Mouse (Mus musculus): ENCODE results near the gene Gpam. TPM values are rescaled to one million over a fixed set of nuclear protein-coding genes. Genes with fewer than 3 reads are reported as not detected.

Gene Gpam
- polyA plus RNA-seq, 1 experiment, result 7.5 TPM

GRCm38 (mm10) chr19:55114825-55115395 lies 12.1 kb downstream of the Gpam start:
- 89% methylated on average over 5 of the region's 5 CpGs for WGBS
- DNase-seq (ENCODE audit: low read depth, low spot score), result no peak

GRCm38 (mm10) chr19:55107896-55108295 lies 19.1 kb downstream of the Gpam start:
- WGBS, result 41% methylated on average over 3 of the region's 3 CpGs
- no peak for DNase-seq (ENCODE audit: low read depth, low spot score)

- WGBS, result 85% methylated on average over 3 of the region's 3 CpGs
- no peak for DNase-seq (ENCODE audit: low read depth, low spot score)
Observed at GRCm38 (mm10) chr19:55105969-55106368, 21.1 kb downstream of the Gpam start.

GRCm38 (mm10) chr19:55103081-55103830 lies 23.8 kb downstream of the Gpam start:
- no peak for DNase-seq (ENCODE audit: low read depth, low spot score)
- 37% methylated on average over 11 of the region's 11 CpGs for WGBS

- no peak for DNase-seq (ENCODE audit: low read depth, low spot score)
- WGBS, result 71% methylated on average over 4 of the region's 4 CpGs
Observed at GRCm38 (mm10) chr19:55101659-55102058, 25.4 kb downstream of the Gpam start.

- no peak for DNase-seq (ENCODE audit: low read depth, low spot score)
- WGBS, result 28% methylated on average over 2 of the region's 2 CpGs
Observed at GRCm38 (mm10) chr19:55100227-55101140, 26.6 kb downstream of the Gpam start.

- 1% methylated on average over 69 of the region's 69 CpGs for WGBS
- DNase-seq (ENCODE audit: low read depth, low spot score), result no peak
Observed at GRCm38 (mm10) chr19:55099184-55100160, 27.6 kb downstream of the Gpam start.

- DNase-seq (ENCODE audit: low read depth, low spot score), result no peak
- WGBS, result under 1% methylated on average over 30 of the region's 30 CpGs
Observed at GRCm38 (mm10) chr19:55098409-55099183, 28.4 kb downstream of the Gpam start.

GRCm38 (mm10) chr19:55097396-55097967 lies 29.6 kb downstream of the Gpam start:
- 21% methylated on average over 9 of the region's 9 CpGs for WGBS
- DNase-seq (ENCODE audit: low read depth, low spot score), result no peak

- no peak for DNase-seq (ENCODE audit: low read depth, low spot score)
- WGBS, result 40% methylated on average over 4 of the region's 4 CpGs
Observed at GRCm38 (mm10) chr19:55096666-55097065, 30.4 kb downstream of the Gpam start.

GRCm38 (mm10) chr19:55095547-55095946 lies 31.5 kb downstream of the Gpam start:
- 52% methylated on average over 7 of the region's 7 CpGs for WGBS
- DNase-seq (ENCODE audit: low read depth, low spot score), result no peak

GRCm38 (mm10) chr19:55091602-55092413 lies 35.2 kb downstream of the Gpam start:
- DNase-seq (ENCODE audit: low read depth, low spot score), result peak; percentile 36
- 54% methylated on average over 17 of the region's 17 CpGs for WGBS

- DNase-seq (ENCODE audit: low read depth, low spot score), result no peak
- WGBS, result 89% methylated on average over 12 of the region's 12 CpGs
Observed at GRCm38 (mm10) chr19:55090885-55091284, 36.2 kb downstream of the Gpam start.

GRCm38 (mm10) chr19:55090142-55090541 lies 36.9 kb downstream of the Gpam start:
- no peak for DNase-seq (ENCODE audit: low read depth, low spot score)
- 88% methylated on average over 7 of the region's 7 CpGs for WGBS

GRCm38 (mm10) chr19:55087776-55088175 lies 39.3 kb downstream of the Gpam start:
- DNase-seq (ENCODE audit: low read depth, low spot score), result no peak
- WGBS, result 49% methylated on average over 8 of the region's 8 CpGs

- 92% methylated on average over 7 of the region's 7 CpGs for WGBS
- no peak for DNase-seq (ENCODE audit: low read depth, low spot score)
Observed at GRCm38 (mm10) chr19:55085857-55086185, 41.2 kb downstream of the Gpam start.
